Mouse (Mus musculus) midbrain, embryonic 10.5 days (tissue): ENCODE results near the gene Stkld1. TPM values are rescaled to one million over a fixed set of nuclear protein-coding genes. Genes with fewer than 3 reads are reported as not detected.
"Not testable (repeated sequence)": the region's sequence is repeated elsewhere in the genome, so short reads cannot be mapped to it uniquely, and the experiment has no call there.

Experiments
- DNase-seq: peaks from one replicate; pipeline ENCODE4 v3.0.0-alpha.2; 2017; ENCODE audit warnings: low spot score
- H3K27ac ChIP-seq: fragments of 300-500 bp; sonication (generic); replicated peaks from 2 replicates; pipeline ENCODE4 v1.5.1; 2016; ENCODE audit warnings: mild to moderate bottlenecking
- H3K27me3 ChIP-seq: fragments of 300-500 bp; sonication (generic); 2 replicates; pipeline ENCODE4 v1.6.1; 2016; ENCODE audit warnings: low read depth, mild to moderate bottlenecking; ENCODE audit not compliant: poor library complexity, severe bottlenecking
- H3K36me3 ChIP-seq: fragments of 300-500 bp; sonication (generic); 2 replicates; pipeline ENCODE4 v1.6.1; 2016; ENCODE audit warnings: mild to moderate bottlenecking, moderate library complexity
- H3K4me1 ChIP-seq: fragments of 300-500 bp; sonication (generic); 2 replicates; pipeline ENCODE4 v1.6.1; 2016
- H3K4me3 ChIP-seq: fragments of 300-500 bp; sonication (generic); 2 replicates; pipeline ENCODE4 v1.5.1; 2016; ENCODE audit warnings: mild to moderate bottlenecking, moderate library complexity
- H3K9me3 ChIP-seq: fragments of 300-500 bp; sonication (generic); replicated peaks from 2 replicates; pipeline ENCODE4 v1.6.1; 2016; ENCODE audit warnings: mild to moderate bottlenecking
- WGBS: fragments of 180-500 bp; shearing (Covaris S2); methylation state at CpG from one replicate; pipeline ENCODE4 v1.1.7; 2016; 5-methylcytosine and 5-hydroxymethylcytosine counted together
- polyA plus RNA-seq: library from polyadenylated mRNA; unstranded; fragments of >200 nt; fragmentation: Nextera tagmentation; extraction: Ambion mirVana; gene quantifications from 2 replicates; pipeline ENCODE4 v1.2.1, GENCODE M21; 2016

Stkld1 gene
- 0.05 and 0.06 TPM in 2 replicates for polyA plus RNA-seq

GRCm38 (mm10) chr2:26933304-26934055 lies at the start of gene Stkld1, which contains the start of gene Surf4:
TSS of gene Stkld1 (plus strand) at chr2:26934047.
TSS of gene Surf4 (minus strand) at chr2:26933928.
- Histone ChIP-seq H3K27me3 (no peaks in the 10 kb centered on the region), H3K9me3 (no peaks in the 10 kb centered on the region), H3K27ac (peak within 1 kb of the TSS; percentile 98), H3K4me3 (peak within 1 kb of the TSS; percentile 98), H3K36me3 (peaks cover 31% of the 10 kb centered on the region), H3K4me1 (peaks cover 33% of the 10 kb centered on the region)
- WGBS, result 2% methylated on average over 48 of the region's 70 CpGs
- DNase-seq, result peak; percentile 94

DNA sequence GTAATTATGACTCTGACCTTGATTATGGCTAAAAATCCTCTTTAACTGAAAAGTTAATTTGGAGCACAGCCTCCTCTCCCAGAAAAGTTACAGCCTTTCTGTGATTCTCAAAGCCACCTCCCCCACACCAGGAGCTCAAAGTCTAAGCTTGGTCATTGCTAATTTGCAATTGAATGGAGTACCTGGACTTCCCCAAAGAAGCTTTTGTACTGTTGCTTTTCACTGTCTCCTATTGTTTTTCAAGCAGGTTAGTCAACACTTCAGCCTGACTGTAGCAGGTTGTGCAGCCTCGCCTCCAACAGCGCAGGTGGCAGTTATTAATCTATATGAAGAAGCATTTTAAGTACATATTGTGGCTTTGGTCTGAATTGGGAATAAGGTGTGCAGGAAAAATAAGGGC lies 48.3 kb upstream of the Stkld1 start:
- peaks cover 37% of the 10 kb centered on the region for H3K36me3 ChIP-seq
- H3K27ac ChIP-seq, H3K27me3 ChIP-seq, DNase-seq, H3K4me3 ChIP-seq, H3K4me1 ChIP-seq: not testable (repeated sequence)
- peaks cover 14% of the 10 kb centered on the region; the same call in 1 of the 2 replicates for H3K9me3 ChIP-seq
- 79% methylated on average over 2 of the region's 2 CpGs for WGBS

GRCm38 (mm10) chr2:26886170-26886569 lies 47.7 kb upstream of the Stkld1 start:
- WGBS, result 61% methylated on average over 4 of the region's 4 CpGs

GRCm38 (mm10) chr2:26895898-26896297 lies 37.9 kb upstream of the Stkld1 start:
- 93% methylated on average over 4 of the region's 4 CpGs for WGBS
- H3K9me3 ChIP-seq, result no peaks in the 10 kb centered on the region
- no peak overlapping the region for H3K27ac ChIP-seq
- H3K4me1 ChIP-seq, result 0 out of 2 replicates have a peak, but pooled peaks cover 3% of the 10 kb centered on the region
- no peaks in the 10 kb centered on the region for H3K27me3 ChIP-seq
- peaks cover 96% of the 10 kb centered on the region for H3K36me3 ChIP-seq
- no peak for DNase-seq
- no peak overlapping the region for H3K4me3 ChIP-seq

More at GRCm38 (mm10) chr2:26886170-26886569, 47.7 kb upstream of the Stkld1 start:
- Histone ChIP-seq H3K9me3 (peaks cover 14% of the 10 kb centered on the region; the same call in 1 of the 2 replicates), H3K36me3 (peaks cover 43% of the 10 kb centered on the region)
- not testable (repeated sequence) for H3K4me3 ChIP-seq, DNase-seq, H3K4me1 ChIP-seq, H3K27me3 ChIP-seq, H3K27ac ChIP-seq

- H3K27me3 ChIP-seq, result no peaks in the 10 kb centered on the region
- peaks cover 30% of the 10 kb centered on the region for H3K4me1 ChIP-seq
- H3K36me3 ChIP-seq, result peaks cover 66% of the 10 kb centered on the region
- no peak overlapping the region for H3K4me3 ChIP-seq
- no peaks in the 10 kb centered on the region for H3K9me3 ChIP-seq
- no peak overlapping the region for H3K27ac ChIP-seq
- 70% methylated on average over 1 of the region's 1 CpGs for whole genome bisulfite sequencing
- no peak for DNase-seq
Observed at GRCm38 (mm10) chr2:26900731-26901130, 33.1 kb upstream of the Stkld1 start.

DNA sequence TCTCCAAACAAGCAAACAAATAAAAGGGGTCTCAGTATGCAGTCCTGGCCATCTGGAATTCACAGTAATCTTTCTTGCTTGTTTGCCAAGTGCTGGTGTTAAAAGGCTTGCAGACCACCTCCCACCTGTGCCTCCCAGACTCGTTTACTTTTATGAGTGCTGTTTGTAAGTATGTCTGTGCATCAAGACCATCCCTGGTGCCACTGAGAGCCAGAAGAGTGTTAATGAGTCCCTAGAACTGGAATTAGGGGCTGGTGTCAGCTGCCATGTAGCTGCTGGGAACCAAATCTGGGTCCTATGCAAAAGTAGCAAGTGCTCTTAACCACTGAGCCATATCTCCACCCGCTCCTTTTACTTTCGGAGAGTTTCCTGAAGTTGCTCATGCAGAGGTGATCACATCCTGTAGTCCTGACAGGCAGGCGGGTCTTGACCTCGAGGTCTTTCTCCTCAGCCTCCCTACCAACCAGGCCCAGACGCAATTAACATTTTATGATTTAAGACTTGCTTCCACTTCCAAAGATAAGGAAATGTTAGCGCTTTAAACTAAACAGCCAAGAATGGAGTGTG lies 31.9 kb upstream of the Stkld1 start:
- Histone ChIP-seq H3K9me3 (no peaks in the 10 kb centered on the region), H3K4me3 (peak overlapping the region; percentile 87), H3K27ac (peak overlapping the region; percentile 87), H3K36me3 (peaks cover 66% of the 10 kb centered on the region), H3K27me3 (no peaks in the 10 kb centered on the region), H3K4me1 (peaks cover 30% of the 10 kb centered on the region)
- no peak for DNase-seq
- 14% methylated on average over 7 of the region's 7 CpGs for WGBS

DNA sequence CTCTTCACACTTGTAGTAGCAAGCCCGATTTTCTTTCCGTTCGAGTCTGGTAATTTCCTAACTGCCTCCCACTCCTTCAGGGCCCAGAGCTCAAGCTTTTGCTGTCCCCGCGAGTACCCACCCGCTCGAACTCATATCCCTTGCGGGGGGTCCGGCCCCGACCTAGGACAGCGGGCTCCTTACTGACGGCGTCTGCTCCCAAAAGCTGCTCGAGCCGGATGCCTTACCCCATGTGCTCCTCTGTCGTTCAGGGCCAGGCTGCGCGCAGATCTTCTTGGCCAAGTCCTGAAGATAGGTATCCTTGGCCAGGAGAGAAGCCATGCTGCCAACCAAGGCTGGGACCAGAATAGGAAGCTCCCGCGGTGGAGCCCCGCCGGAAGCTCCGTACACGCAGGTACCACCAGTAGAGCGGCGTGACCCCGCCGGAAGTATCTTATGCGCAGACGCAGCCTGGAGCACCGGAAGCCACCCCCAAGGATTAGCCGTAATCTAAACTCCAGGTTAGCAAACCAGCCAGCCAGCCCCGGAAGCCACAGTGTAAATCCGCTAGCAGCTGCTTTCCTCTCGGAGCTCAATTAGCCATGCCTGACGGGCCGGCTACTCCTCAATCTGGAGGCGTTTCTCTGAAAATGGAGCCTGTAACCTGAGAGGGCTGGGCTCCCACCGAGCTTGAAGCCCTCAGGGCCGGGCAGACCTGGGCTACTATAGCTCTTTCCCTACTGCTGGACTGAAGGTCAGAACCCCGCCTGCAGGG lies 31.2 kb upstream of the Stkld1 start, which contains the start of gene Surf6:
Surf6 (minus strand) TSS at position 413 of the 754 bp plus-strand sequence.
- H3K27ac ChIP-seq, result peak within 1 kb of the TSS; percentile 87
- peak within 1 kb of the TSS; percentile 87 for H3K4me3 ChIP-seq
- no peaks in the 10 kb centered on the region for H3K27me3 ChIP-seq
- peak; percentile 98 for DNase-seq
- H3K4me1 ChIP-seq, result peaks cover 31% of the 10 kb centered on the region
- H3K36me3 ChIP-seq, result peaks cover 66% of the 10 kb centered on the region
- H3K9me3 ChIP-seq, result no peaks in the 10 kb centered on the region
- under 1% methylated on average over 41 of the region's 41 CpGs for WGBS

- peak overlapping the region; percentile 87 for H3K4me3 ChIP-seq
- 22% methylated on average over 7 of the region's 7 CpGs for WGBS
- H3K4me1 ChIP-seq, result peaks cover 36% of the 10 kb centered on the region
- no peak for DNase-seq
- H3K27ac ChIP-seq, result peak overlapping the region; percentile 87
- H3K36me3 ChIP-seq, result peaks cover 66% of the 10 kb centered on the region
- no peaks in the 10 kb centered on the region for H3K9me3 ChIP-seq
- no peaks in the 10 kb centered on the region for H3K27me3 ChIP-seq
Observed at GRCm38 (mm10) chr2:26903311-26903710, 30.5 kb upstream of the Stkld1 start.

DNA sequence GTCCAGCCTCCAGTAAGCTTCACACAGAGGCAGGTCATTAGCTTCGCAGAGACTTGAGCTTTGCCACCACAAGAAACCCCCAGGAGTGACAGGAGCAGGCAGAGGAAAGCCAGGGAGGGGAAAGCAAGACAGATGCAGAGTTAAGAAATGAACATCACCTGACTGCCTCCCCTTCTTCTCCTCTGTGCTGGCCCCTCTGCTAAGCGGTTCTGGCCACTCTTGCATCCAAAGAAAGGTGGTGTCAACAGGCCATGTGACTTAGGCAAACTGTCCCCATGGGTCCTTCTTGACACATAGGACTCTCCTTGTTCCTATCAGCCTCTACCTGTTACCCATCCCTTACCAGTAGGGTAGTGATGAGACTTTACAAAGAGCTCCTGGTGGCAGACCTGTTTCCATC lies 27.9 kb upstream of the Stkld1 start:
- H3K9me3 ChIP-seq, result no peaks in the 10 kb centered on the region
- H3K27ac ChIP-seq, result no peak overlapping the region
- 82% methylated on average over 2 of the region's 2 CpGs for WGBS
- H3K4me1 ChIP-seq, result peaks cover 49% of the 10 kb centered on the region
- peaks cover 49% of the 10 kb centered on the region for H3K36me3 ChIP-seq
- no peak for DNase-seq
- no peaks in the 10 kb centered on the region for H3K27me3 ChIP-seq
- H3K4me3 ChIP-seq, result no peak overlapping the region

DNA sequence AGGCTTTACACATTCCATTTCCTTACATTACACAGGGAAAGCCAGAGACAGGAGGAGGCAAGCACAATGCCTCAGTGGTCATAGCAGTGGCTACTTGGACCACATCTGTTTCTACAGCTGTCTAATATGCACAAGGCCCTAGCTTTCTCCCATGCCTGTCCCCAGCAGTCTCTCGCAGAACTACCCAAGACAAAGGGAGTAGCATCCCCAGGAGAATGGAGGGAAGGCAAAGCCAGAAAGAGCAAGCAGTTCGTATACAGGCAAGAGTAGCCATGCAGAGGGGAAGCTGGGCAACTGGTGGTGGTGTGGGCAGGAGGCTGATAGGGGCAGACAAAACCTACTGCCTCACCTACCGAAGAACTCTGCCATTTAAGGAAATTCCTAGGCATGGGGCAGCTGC lies 27.4 kb upstream of the Stkld1 start:
- no peak overlapping the region for H3K4me3 ChIP-seq
- DNase-seq, result no peak
- H3K27ac ChIP-seq, result no peak overlapping the region
- WGBS, result 94% methylated on average over 3 of the region's 3 CpGs
- no peaks in the 10 kb centered on the region for H3K9me3 ChIP-seq
- H3K4me1 ChIP-seq, result peaks cover 45% of the 10 kb centered on the region
- peaks cover 53% of the 10 kb centered on the region for H3K36me3 ChIP-seq
- no peaks in the 10 kb centered on the region for H3K27me3 ChIP-seq

- Histone ChIP-seq H3K36me3 (peaks cover 60% of the 10 kb centered on the region), H3K9me3 (no peaks in the 10 kb centered on the region), H3K27ac (no peak overlapping the region), H3K4me3 (no peak overlapping the region), H3K4me1 (peaks cover 45% of the 10 kb centered on the region), H3K27me3 (no peaks in the 10 kb centered on the region)
- DNase-seq, result peak; percentile 51
- 71% methylated on average over 4 of the region's 4 CpGs for WGBS
Observed at GRCm38 (mm10) chr2:26907109-26907508, 26.7 kb upstream of the Stkld1 start.

DNA sequence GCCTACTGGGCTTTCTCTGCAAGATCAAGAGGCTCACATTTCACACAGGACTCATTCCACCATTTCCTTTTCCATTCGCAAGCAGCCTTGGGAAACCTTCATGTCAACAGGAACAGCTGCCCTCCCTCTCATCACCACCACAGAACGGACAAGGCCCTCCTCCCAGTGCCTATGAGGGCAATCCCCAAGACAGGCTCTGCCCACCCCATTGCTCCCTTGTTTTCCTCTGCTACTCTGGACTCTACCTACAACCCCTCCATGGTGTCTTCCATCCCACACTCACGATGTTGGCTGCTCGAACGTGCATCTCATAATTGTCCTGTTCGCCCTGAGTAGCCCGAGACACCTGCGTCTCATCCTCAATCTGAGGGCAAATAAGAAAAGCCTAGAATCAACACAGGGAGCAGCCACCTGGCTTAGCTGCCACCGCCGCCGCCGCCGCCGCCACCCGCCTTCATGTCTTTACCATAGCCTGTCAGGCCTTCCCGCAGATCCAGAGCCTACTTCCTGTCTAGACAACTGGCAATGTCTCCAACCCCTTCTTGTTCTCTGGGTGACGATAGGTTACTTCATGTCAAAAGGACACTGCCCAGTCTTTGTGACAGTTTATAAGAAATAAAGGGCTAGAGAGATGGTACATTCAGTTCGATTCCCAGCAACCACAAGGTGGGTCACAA lies 25.0 kb upstream of the Stkld1 start:
- Histone ChIP-seq H3K4me1 (peaks cover 41% of the 10 kb centered on the region), H3K36me3 (peaks cover 78% of the 10 kb centered on the region), H3K27me3 (no peaks in the 10 kb centered on the region), H3K27ac (no peak overlapping the region; the same call in 1 of the 2 replicates), H3K9me3 (no peaks in the 10 kb centered on the region), H3K4me3 (peak overlapping the region; percentile 93)
- WGBS, result 91% methylated on average over 18 of the region's 18 CpGs
- DNase-seq, result no peak
